In the genomic region with DNA sequence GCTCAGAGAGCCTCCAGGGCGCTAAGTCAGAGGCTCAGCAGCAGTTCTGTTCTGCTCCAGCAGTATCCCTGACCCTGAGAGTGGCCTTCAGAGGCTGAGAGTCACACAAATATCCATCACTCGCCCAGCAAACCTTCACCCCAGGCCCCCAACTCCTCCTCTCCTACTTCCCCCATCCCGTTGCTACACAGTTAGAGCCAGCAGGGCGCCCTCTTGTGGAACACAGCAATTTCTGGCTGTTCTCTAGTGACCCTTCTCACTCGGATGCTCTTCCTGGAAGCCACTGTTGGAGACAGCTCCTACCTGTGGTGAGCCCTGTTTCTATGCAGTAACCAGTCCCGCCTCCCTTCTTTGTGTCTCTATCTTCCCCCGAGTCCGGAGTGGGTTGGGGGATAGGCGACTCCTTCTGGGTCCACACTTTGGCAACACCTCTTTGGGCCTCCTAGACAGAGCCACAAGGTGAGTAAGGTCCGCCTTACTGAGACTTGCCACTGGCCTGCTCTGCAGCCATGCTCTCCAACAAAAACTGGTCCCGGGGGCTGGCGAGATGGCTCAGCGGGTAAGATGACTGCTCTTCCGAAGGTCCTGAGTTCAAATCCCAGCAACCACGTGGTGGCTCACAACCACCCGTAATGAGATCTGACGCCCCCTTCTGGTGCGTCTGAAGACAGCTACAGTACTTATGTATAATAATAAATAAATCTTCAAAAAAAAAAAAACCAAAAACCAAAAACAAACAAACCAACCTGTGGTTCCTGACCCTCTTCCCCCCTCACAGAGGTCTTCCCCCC, we compare ENCODE assay signal across 8 mouse cellular contexts. TPM values are rescaled to one million over a fixed set of nuclear protein-coding genes. Genes with fewer than 3 reads are reported as not detected.
DNase-seq lines count a peak whose midpoint lies in the region; ATAC-seq lines count a peak whose summit lies in the region.

No protein-coding gene starts in this region.

- H3K9me3 ChIP-seq in hindbrain, embryonic 11.5 days (ENCODE audit: control insufficient read depth, low read length): no peaks in the 10 kb centered on the region

- peak; percentile 93 for DNase-seq in NIH3T3 (ENCODE audit: low read depth)
- peak; percentile 84 for DNase-seq in cerebellum, adult 8-10 months
- peak; percentile 93 for DNase-seq in hindbrain, embryonic 11.5 days (ENCODE audit: low spot score)
- peak; percentile 68 to 84 for DNase-seq in layer of hippocampus, postnatal 25 days (ENCODE audit: extremely low spot score in 1 of 2, low spot score in 1 of 2)
- peak; percentile 93 for DNase-seq in lung, postnatal 36 days
- peak; percentile 80 for DNase-seq in retina, postnatal 7 days (ENCODE audit: low read depth, low spot score)
- DNase-seq in urinary bladder, postnatal 14 days (ENCODE audit: low spot score): peak; percentile 90

- peak overlapping the region; percentile 95; the same call in 1 of the 2 replicates for H3K27ac ChIP-seq in hindbrain, embryonic 11.5 days (ENCODE audit: low read depth, low read length)

- H3K9ac ChIP-seq in hindbrain, embryonic 11.5 days (ENCODE audit: low read depth, low read length): no peak overlapping the region; the same call in 1 of the 2 replicates

- H3K27me3 ChIP-seq in hindbrain, embryonic 11.5 days (ENCODE audit: control insufficient read depth, insufficient read depth, low read length): peaks cover 19% of the 10 kb centered on the region

- ATAC-seq in frontal cortex, adult (ENCODE audit: low TSS enrichment): peak; percentile 58
- peak; percentile 28 for ATAC-seq in hindbrain, embryonic 11.5 days (ENCODE audit: low FRiP score)

- peaks cover 19% of the 10 kb centered on the region for H3K4me1 ChIP-seq in hindbrain, embryonic 11.5 days (replicated peaks; ENCODE audit: control insufficient read depth, insufficient read depth, low read length)

- H3K36me3 ChIP-seq in hindbrain, embryonic 11.5 days (ENCODE audit: control insufficient read depth, insufficient read depth, low read length): no peaks in the 10 kb centered on the region

- peak overlapping the region; percentile 81 for H3K4me2 ChIP-seq in hindbrain, embryonic 11.5 days (replicated peaks; ENCODE audit: low read depth, low read length)

- 15% methylated on average over 18 of the region's 18 CpGs for WGBS in hindbrain, embryonic 11.5 days

- H3K4me3 ChIP-seq in hindbrain, embryonic 11.5 days (ENCODE audit: low read depth, low read length): peak overlapping the region; percentile 98; the same call in 1 of the 2 replicates

RNA-seq across cellular contexts. Expression of a gene that starts 0.8 kb away (rescaled TPM):
- polyA plus RNA-seq in hindbrain, embryonic 11.5 days (2014; fragmentation: Nextera tagmentation; extraction: Ambion mirVana): 50.8 and 76.5 TPM in 2 replicates
- 100 to 1,000 TPM; 147 to 158 TPM for total RNA-seq in layer of hippocampus, postnatal 25 days (2021)

RNA-seq across cellular contexts. Expression of a gene that starts 3.2 kb away (rescaled TPM):
- polyA plus RNA-seq in hindbrain, embryonic 11.5 days (2014; fragmentation: Nextera tagmentation; extraction: Ambion mirVana): 4.3 and 7.0 TPM in 2 replicates
- total RNA-seq in layer of hippocampus, postnatal 25 days (2021): under 1 TPM; 0.40 to 0.76 TPM

RNA-seq across cellular contexts. Expression of a gene that starts 31.0 kb away (rescaled TPM):
- 178 and 182 TPM in 2 replicates for polyA plus RNA-seq in hindbrain, embryonic 11.5 days (2014; fragmentation: Nextera tagmentation; extraction: Ambion mirVana)
- total RNA-seq in layer of hippocampus, postnatal 25 days (2021): 10 to 100 TPM; 20.0 to 21.9 TPM

RNA-seq across cellular contexts. Expression of a gene that starts 44.8 kb away (rescaled TPM):
- polyA plus RNA-seq in hindbrain, embryonic 11.5 days (2014; fragmentation: Nextera tagmentation; extraction: Ambion mirVana): 8.5 and 8.7 TPM in 2 replicates
- 100 to 1,000 TPM; 180 to 192 TPM for total RNA-seq in layer of hippocampus, postnatal 25 days (2021)

RNA-seq across cellular contexts. Expression of a gene that starts 55.6 kb away (rescaled TPM):
- polyA plus RNA-seq in hindbrain, embryonic 11.5 days (2014; fragmentation: Nextera tagmentation; extraction: Ambion mirVana): 2.1 and 2.6 TPM in 2 replicates
- 10 to 100 TPM; 11.4 to 12.9 TPM for total RNA-seq in layer of hippocampus, postnatal 25 days (2021)

Comparison
In these comparisons a context has a peak if more than half of its experiments do, and no peak if none do; other contexts are left out.
1. Peak in every context shown above with its lines: DNase-seq, ATAC-seq, H3K4me3 ChIP-seq and H3K27ac ChIP-seq.